Mouse (Mus musculus) forebrain, postnatal 0 days (tissue): Measurements from ENCODE around the gene Lpcat3. TPM values are rescaled to one million over a fixed set of nuclear protein-coding genes. Genes with fewer than 3 reads are reported as not detected.

Experiments used
- ATAC-seq: fragments of 200-750 bp; cut with Nextera tagmentation; 2 replicates; pipeline ENCODE4 v1.8.0; 2017; ENCODE audit warnings: mild to moderate bottlenecking, moderate library complexity
- DNase-seq: peaks from one replicate; pipeline ENCODE4 v3.0.0-alpha.2; 2015
- H3K27ac ChIP-seq: fragments of 300-500 bp; sonication (generic); 2 replicates; pipeline ENCODE4 v1.5.1; 2014; ENCODE audit warnings: low read depth, mild to moderate bottlenecking, antibody characterized with exemption, low read length, moderate library complexity, mixed read lengths
- H3K27me3 ChIP-seq: fragments of 300-500 bp; sonication (generic); 2 replicates; pipeline ENCODE4 v1.6.1; 2014; ENCODE audit warnings: mild to moderate bottlenecking, low read length, mixed read lengths; ENCODE audit not compliant: insufficient read depth
- H3K36me3 ChIP-seq: fragments of 300-500 bp; sonication (generic); 2 replicates; pipeline ENCODE4 v1.6.1; 2014; ENCODE audit warnings: mild to moderate bottlenecking, moderate library complexity; ENCODE audit not compliant: insufficient read depth
- H3K4me1 ChIP-seq: fragments of 300-500 bp; sonication (generic); 2 replicates; pipeline ENCODE4 v1.6.1; 2014; ENCODE audit warnings: antibody characterized with exemption; ENCODE audit not compliant: insufficient read depth
- H3K4me2 ChIP-seq: fragments of 300-500 bp; sonication (generic); 2 replicates; pipeline ENCODE4 v1.6.1; 2014; ENCODE audit warnings: low read depth, mild to moderate bottlenecking, moderate library complexity
- H3K4me3 ChIP-seq: fragments of 300-500 bp; sonication (generic); 2 replicates; pipeline ENCODE4 v1.5.1; 2014; ENCODE audit warnings: low read depth, low read length, mixed read lengths
- H3K9ac ChIP-seq: fragments of 300-500 bp; sonication (generic); 2 replicates; pipeline ENCODE4 v1.6.1; 2014; ENCODE audit warnings: mild to moderate bottlenecking
- H3K9me3 ChIP-seq: fragments of 300-500 bp; sonication (generic); 2 replicates; pipeline ENCODE4 v1.6.1; 2016; ENCODE audit warnings: low read length
- CTCF ChIP-seq: sonication (generic); IDR thresholded peaks from 2 replicates; pipeline ENCODE4 v1.5.1; 2016; ENCODE audit warnings: antibody characterized with exemption, control low read depth, low read depth
- WGBS: fragments of 180-500 bp; shearing (Covaris S2); extraction: QIAGEN DNeasy Blood & Tissue Kit; methylation state at CpG from one replicate; pipeline ENCODE4 v1.1.7; 2014; 5-methylcytosine and 5-hydroxymethylcytosine counted together
- polyA plus RNA-seq: library from polyadenylated mRNA; unstranded; fragments of >200 nt; fragmentation: Nextera tagmentation; extraction: Ambion mirVana; gene quantifications from 2 replicates; pipeline ENCODE4 v1.2.1, GENCODE M21; 2015
- total RNA-seq: library from RNA; depleted of rRNA; stranded (reverse); fragments of >200 nt; gene quantifications from 2 replicates; pipeline ENCODE4 v1.2.3, GENCODE M21; 2014

Gene Lpcat3
- total and polyA plus RNA-seq, 2 experiments from 2014 or later: 35.6 to 41.3 TPM

GRCm38 (mm10) chr6:124728621-124729020, 65.8 kb downstream of the Lpcat3 start:
- Histone ChIP-seq H3K27ac (no peak overlapping the region), H3K4me3 (no peak overlapping the region), H3K27me3 (no peaks in the 10 kb centered on the region), H3K4me1 (no peaks in the 10 kb centered on the region), H3K9ac (no peak overlapping the region), H3K4me2 (no peak overlapping the region), H3K36me3 (no peaks in the 10 kb centered on the region), H3K9me3 (no peaks in the 10 kb centered on the region)
- TF ChIP-seq CTCF: no peak
- DNase-seq: no peak
- 90% methylated on average over 10 of the region's 10 CpGs for WGBS
- ATAC-seq: no peak

GRCm38 (mm10) chr6:124729850-124730705, 67.3 kb downstream of the Lpcat3 start:
- no peak for TF ChIP-seq CTCF
- Histone ChIP-seq H3K9me3 (no peaks in the 10 kb centered on the region), H3K4me1 (no peaks in the 10 kb centered on the region), H3K9ac (no peak overlapping the region), H3K36me3 (no peaks in the 10 kb centered on the region), H3K27ac (no peak overlapping the region), H3K4me2 (no peak overlapping the region), H3K27me3 (no peaks in the 10 kb centered on the region), H3K4me3 (no peak overlapping the region)
- no peak for DNase-seq
- 92% methylated on average over 8 of the region's 8 CpGs for WGBS
- ATAC-seq: no peak

GRCm38 (mm10) chr6:124731038-124731437, 68.2 kb downstream of the Lpcat3 start:
- DNase-seq: no peak
- H3K9ac ChIP-seq: no peak overlapping the region
- H3K4me1 ChIP-seq: no peaks in the 10 kb centered on the region
- 87% methylated on average over 7 of the region's 7 CpGs for WGBS
- H3K9me3 ChIP-seq: no peaks in the 10 kb centered on the region
- H3K4me3 ChIP-seq: no peak overlapping the region
- TF ChIP-seq CTCF: no peak
- no peak for ATAC-seq
- no peaks in the 10 kb centered on the region for H3K27me3 ChIP-seq
- H3K4me2 ChIP-seq: no peak overlapping the region
- H3K27ac ChIP-seq: no peak overlapping the region
- no peaks in the 10 kb centered on the region for H3K36me3 ChIP-seq

- DNase-seq (no peak), ATAC-seq (no peak)
- no peak overlapping the region for H3K27ac ChIP-seq
- no peak overlapping the region for H3K4me2 ChIP-seq
- H3K27me3 ChIP-seq: no peaks in the 10 kb centered on the region
- H3K9ac ChIP-seq: no peak overlapping the region
- H3K9me3 ChIP-seq: no peaks in the 10 kb centered on the region
- no peaks in the 10 kb centered on the region for H3K36me3 ChIP-seq
- no peak overlapping the region for H3K4me3 ChIP-seq
- WGBS: 55% methylated on average over 19 of the region's 19 CpGs
- TF ChIP-seq CTCF: no peak
- no peaks in the 10 kb centered on the region for H3K4me1 ChIP-seq
These were observed 69.9 kb downstream of the Lpcat3 start for GRCm38 (mm10) chr6:124732476-124733370.

- no peak overlapping the region for H3K9ac ChIP-seq
- no peaks in the 10 kb centered on the region for H3K4me1 ChIP-seq
- no peaks in the 10 kb centered on the region for H3K9me3 ChIP-seq
- H3K4me3 ChIP-seq: no peak overlapping the region
- H3K27me3 ChIP-seq: no peaks in the 10 kb centered on the region
- no peak for TF ChIP-seq CTCF
- H3K4me2 ChIP-seq: no peak overlapping the region
- H3K36me3 ChIP-seq: peaks cover 3% of the 10 kb centered on the region; the same call in 1 of the 2 replicates
- WGBS: 91% methylated on average over 3 of the region's 3 CpGs
- no peak overlapping the region for H3K27ac ChIP-seq
- ATAC-seq (no peak), DNase-seq (no peak)
These were observed 71.6 kb downstream of the Lpcat3 start for GRCm38 (mm10) chr6:124734417-124734816.

- Histone ChIP-seq H3K4me1 (peaks cover 6% of the 10 kb centered on the region; the same call in 1 of the 2 replicates), H3K27ac (no peak overlapping the region), H3K27me3 (no peaks in the 10 kb centered on the region), H3K4me2 (no peak overlapping the region), H3K9ac (no peak overlapping the region), H3K36me3 (peaks cover 3% of the 10 kb centered on the region; the same call in 1 of the 2 replicates), H3K9me3 (no peaks in the 10 kb centered on the region), H3K4me3 (no peak overlapping the region)
- DNase-seq (no peak), ATAC-seq (no peak)
- 94% methylated on average over 11 of the region's 11 CpGs for WGBS
- TF ChIP-seq CTCF: no peak
These were observed 74.2 kb downstream of the Lpcat3 start for GRCm38 (mm10) chr6:124737040-124737439.
